Mouse (Mus musculus): Measurements from ENCODE around the gene Paqr7. TPM values are rescaled to one million over a fixed set of nuclear protein-coding genes. Genes with fewer than 3 reads are reported as not detected.
A peak's percentile ranks its signal among the peaks of the same experiment; 100 is the strongest.

Gene Paqr7
- total RNA-seq, 4 experiments from 2014 or later: 58.1 to 64.3 (median 61.1) TPM

DNA sequence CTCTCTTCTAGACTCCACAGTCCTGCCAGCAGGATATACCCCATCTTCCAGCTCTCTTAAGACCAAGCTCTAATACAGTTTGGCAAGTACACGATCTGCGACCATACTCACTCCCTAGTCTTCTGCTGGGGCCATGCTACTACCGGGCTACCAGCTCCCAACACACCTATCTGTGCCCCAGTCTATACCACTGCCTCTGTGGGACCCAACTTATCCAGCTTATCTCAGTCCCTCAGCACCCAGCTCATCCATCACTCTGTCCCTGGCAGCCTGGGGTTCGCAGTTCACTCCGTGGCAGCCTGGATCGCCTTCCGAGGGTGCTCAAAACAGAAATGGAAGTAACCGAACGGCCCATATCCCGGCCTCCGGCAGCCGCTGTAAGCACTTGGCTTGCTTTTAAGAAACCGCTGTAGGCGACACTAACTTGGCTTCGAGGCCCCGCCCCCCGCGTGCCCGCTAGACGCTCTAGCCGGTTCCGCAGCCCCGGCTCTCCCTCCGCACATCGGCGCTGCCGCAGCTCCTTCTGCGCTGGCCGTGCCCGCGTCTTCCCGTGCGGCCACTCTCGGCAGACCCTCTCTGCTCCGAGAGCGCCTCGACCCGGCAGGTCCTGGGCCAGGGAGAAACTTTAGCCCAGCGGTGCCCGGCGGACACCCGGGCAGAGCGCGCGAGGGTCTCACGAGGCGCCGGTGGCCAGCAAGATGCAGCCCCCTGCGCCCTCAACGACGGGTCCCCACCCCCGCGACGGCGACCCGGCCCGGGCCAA, 37.8 kb downstream of the Paqr7 start:
- no peak for DNase-seq (ENCODE audit: low spot score in 2 of 2)

DNA sequence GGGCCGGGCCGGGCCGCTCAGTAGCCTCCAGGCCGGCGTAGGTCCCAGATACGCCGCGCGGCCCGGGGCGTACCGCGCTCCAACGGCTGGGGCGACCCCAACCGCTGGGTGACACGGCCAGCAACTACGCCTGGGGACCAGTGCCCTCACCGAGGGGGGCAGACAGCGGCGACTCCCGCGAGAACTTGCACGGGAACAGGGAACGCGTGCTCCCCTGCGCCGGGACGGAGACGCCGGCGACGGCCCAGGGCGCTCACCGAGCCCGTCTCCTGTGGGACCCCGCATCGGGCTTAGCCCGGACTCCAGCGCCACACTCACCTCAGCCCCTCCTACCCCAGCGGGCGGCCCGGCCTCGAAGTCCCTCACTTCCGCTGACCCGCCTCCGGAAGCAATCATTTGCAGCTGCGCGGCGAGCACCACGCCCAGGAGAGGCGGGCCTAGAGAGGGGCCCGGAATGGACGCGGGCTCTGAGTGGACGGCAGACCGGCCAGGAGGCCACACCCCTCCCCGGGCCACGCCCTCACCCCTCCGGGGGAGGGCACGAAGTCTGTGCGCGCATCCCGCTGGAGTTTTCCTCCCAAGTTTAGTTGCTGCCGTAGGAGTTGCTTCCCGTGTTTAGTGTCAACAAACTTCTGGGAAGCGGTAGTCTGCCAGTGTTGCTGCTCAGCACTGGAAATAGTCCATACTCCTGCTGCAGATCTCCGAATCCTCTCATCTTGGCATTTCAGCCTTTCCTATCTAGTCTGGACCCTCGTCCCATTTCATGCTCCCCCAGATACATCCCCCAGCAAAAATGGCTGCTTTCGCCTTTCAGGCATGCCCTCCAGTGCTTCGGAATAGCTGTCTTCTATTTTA, 38.7 kb downstream of the Paqr7 start, which contains the start of gene Mtfr1l:
Mtfr1l (minus strand) TSS at position 456 of the 855 bp plus-strand sequence.
- peak; percentile 85 to 97 for DNase-seq (ENCODE audit: low spot score in 2 of 2)

DNA sequence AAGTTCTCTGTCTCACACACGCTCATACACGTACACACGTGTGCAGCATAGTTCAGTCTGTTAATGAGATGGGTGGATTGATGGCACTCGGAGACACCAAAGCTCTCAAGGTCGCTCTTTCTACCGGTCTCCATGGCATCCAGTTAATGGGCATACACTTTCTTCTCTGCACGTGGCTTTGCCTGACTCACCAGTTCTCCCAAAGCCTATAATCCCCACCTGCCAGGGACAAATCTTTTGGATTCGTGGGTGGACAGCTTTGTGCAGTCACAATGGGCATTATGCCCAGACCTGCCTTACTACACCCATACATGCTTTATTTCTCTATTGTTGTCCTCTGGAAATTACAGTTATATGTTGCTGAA, 39.3 kb downstream of the Paqr7 start:
- DNase-seq (ENCODE audit: low spot score in 2 of 2): peak in 1 of 2 experiments; percentile 72

DNA sequence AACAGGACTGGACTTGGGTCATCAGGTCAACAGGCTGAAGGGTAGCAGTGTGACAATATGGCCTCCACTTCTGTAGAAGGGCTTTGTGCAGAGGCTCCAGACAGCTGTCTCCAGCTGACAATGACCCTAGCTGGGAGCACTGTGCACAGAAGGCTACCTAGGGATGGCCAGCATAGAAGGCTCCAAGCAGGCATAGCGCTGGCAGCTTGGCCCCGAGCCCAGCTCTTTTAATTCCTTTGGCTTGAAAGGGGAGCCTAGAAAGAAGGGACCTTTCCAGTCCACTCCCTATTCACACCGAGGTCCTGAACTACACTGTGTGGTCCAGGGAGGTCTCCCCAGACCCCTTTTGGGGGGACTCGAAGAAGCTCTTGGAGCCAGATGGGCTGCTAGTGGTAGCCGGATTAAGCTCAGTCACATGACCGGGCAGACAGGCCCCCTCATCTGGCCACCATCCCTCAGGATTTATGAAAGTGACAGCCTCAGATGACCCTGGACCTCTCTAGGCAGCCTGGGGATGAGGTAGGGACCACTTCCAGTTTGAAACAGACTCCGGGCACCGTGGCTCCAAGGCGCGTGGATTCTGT, 42.6 kb downstream of the Paqr7 start:
- DNase-seq (ENCODE audit: low spot score in 2 of 2): no peak

DNA sequence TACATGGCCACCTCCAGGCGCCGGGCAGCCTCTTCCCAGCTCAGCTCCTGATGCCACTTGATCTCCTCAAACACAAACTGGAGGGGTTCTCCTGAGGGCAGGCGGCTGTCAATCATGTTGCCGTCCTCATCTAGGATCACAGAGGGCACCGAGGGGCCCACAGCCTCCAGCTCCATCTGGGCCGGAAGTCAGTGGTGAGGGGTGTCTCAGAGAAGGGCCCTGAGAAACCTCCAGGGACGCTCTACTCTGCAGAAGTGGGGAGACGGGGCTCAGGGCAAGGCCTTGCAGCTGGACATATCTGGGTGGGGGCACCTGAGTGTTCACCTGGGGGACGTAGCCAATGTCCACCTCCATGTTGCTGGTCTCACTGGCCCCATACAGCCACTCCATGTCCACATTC, 46.2 kb downstream of the Paqr7 start:
- no peak for DNase-seq (ENCODE audit: low spot score in 2 of 2)

DNA sequence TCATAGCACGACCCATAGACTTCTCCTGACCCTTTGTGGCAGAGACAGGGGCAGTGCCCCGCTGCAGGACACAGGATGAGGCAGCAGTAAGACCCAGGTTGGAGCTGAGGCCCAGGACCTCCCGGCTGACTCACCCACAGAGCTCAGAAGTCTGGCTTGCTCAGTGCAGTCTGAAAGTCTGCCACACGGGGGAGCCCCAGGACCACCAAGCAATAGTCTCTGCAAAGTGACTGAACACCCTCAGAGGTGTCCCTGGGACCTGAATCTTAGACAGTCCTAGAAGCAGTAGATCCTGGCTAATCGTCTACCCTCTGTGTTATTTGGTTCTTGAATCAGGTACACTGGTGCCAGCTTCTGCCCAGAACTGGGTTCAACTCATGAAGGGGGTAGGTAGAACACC, 46.8 kb downstream of the Paqr7 start:
- DNase-seq (ENCODE audit: low spot score in 2 of 2): peak; percentile 77 to 98

DNA sequence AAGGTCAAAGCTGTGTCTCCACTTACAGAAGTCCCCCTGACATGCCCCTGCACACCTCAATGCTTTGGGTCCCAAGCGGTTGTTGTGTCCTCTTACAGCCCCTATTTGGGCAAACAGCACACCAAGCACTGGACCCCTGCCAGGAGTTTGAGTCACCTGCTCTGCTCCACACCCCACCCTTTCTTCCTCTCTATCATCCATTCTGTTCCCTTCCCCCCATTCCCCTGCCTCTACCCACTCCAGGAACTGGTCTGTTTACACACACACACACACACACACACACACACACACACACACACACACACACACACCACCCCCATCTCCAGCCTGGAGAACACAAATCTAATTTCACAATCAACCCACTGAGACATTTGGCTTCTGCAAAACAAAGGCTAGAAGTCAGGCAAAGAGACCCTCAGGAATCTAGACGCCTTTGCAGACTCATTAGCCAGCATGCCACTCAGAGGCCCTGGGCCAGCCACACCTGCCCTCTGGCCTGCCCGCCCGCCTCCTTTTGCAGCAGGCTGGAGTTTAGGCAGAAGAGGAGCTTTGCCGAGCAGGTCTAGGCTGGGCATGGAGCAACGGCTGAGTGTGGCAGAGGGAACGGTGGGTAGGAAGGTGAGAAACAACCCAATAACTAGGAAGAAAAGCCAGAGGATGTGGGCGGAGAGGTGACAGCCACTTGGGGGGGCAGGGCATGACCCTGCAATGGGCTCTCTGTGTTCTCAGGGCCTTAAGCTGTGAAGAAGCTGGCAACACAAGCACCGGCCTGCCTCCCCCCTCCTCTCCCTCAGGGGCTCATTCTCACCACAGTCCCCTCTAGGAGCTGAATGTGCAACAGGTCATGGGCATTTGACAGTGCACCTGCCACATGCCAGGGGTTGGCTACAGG, 50.6 kb downstream of the Paqr7 start:
- DNase-seq (ENCODE audit: low spot score in 2 of 2): no peak

DNA sequence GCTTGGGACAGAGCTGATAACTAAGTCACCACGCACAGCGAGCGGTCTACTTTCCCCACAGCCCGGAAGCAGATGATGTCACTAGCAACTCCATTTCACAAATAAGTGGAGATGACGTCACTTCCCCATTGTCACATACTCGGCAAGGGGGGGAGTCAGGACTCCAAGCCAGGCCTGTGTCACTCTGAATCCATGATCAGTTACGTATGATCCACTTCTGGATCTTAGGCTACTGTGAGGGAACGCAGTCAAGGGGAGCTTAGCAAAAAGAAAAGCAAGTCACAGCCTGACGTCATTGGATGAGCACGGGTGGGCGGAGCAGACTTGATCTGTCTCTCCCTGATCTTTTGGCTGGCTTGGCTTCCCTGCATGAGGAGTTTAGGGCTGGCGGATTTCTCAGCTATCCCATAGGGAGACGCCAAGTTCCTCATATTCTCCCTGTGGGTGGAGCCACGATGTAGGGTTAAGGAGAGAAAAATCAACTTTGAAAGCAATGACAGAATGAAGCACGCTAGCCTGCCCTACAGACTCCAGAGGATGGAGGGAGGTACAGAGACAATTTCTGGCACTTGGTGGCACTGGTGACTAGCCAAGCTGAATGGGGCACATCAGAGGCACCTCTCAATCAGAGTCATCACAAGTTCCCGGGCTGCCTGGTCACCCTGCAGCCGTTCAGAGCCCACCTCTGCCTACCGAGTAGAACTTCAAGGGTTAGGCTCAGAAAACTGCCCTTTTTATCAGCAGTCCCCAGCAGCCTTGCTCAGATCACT, 51.9 kb downstream of the Paqr7 start:
- no peak for DNase-seq (ENCODE audit: low spot score in 2 of 2)

DNA sequence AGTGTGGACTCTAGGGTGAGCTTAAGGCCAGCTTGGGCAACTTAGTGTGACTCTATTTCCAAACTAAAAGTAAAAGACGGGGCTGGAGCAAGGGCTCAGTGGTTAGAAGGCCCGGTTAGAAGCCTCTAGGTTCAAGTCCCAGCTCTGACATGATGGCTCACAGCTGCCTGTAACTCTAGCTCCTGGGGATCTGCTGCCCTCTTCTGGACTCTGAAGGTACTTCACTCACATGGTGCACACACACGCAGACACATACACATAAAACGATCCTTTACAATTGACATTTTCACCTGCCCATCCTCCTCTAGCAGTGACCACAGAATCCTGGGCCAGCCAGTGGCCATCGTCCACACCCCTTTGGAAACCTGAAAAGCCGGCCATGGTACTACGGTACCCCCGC, 53.4 kb downstream of the Paqr7 start:
- DNase-seq (ENCODE audit: low spot score in 2 of 2): no peak

DNA sequence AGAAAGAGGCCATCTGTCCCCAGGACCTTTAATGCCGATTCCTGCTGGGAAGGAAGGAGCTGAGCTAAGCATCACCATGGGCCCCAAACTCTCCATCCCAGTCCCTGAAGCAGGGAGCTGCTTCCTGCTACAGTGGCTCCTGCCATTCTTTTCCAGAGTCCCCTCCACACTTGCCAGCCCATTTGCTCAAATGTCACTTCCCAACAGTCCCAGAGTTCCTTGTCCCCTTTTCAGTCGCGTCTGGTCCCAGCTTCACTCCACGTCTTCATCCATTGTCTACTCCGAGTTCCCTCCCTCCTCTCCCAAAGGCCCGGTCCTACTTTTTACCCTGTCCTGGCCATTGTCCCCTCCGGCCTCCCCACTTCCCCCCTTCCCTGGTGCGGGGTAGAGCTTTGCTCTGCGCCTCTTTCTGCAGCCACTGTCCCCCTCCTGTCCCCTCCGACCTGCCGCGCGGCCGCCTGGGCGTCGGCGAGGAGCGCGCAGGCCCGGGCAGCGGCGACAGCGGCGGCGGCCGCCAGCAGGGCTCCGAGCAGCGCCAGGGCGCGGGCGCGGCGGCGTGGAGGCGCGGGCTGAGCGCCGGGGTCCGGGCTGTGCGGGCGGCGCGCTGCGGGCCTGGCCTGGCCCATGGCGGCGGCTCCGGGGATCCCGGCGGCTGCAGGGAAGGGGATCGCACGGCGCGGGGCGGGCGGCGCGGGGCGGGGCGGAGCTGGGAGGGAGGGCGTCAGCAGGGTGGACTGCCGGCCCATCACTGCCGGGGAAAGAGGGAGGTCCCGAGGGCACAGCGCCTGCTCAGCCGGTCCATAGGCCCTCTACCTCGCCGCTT, 55.2 kb downstream of the Paqr7 start, which contains the start of gene Selenon:
Selenon (minus strand) TSS at position 673 of the 823 bp plus-strand sequence.
- DNase-seq (ENCODE audit: low spot score in 2 of 2): no peak

DNA sequence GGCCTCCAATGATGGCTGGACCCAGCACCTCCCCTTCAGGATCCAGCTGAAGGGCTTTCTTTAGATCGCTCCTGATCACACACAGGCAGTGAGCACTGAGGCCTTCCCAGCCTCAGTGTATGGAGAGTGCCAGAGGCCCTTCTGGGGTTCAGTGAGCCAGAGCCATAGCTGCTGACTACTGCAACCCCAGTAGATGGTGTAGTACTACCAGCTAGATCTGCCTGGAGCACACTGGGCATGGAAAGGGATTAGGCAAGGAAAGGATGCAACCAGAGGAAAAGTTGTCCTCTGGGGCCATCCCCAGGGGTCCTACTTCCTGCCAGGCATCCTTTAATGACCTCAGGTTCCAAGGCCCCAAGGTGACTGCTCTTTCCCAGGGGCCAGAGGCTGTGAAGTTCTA, 57.1 kb downstream of the Paqr7 start:
- DNase-seq (ENCODE audit: low spot score in 2 of 2): no peak

DNA sequence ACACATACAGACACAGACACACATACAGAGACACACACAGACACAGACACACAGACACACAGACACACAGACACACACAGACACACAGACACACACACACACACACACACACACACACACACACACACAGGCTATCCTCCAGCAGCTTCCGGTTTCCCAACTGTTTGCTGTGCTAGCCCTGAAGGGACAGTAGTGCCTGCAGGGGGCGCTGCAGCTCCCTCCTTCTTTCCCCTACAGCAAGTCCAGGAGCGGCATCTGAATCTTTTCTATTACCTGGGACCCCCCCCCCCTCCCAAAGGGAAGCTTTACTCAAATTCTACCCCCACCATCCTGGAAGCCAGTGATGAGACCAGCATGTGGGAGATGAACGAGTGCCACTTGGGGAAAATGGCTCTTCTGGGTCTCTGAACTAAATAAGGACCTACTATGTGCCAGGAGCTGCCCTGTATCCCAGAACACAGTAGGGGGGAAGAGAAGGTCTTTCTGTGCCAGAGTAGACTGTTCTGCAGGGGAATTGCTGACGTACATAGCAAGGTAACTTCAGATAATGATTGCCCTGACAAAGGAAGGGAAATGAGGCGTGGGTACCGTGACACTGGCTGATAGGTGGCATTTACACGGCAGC, 59.6 kb downstream of the Paqr7 start:
- no peak for DNase-seq (ENCODE audit: low spot score in 2 of 2)

DNA sequence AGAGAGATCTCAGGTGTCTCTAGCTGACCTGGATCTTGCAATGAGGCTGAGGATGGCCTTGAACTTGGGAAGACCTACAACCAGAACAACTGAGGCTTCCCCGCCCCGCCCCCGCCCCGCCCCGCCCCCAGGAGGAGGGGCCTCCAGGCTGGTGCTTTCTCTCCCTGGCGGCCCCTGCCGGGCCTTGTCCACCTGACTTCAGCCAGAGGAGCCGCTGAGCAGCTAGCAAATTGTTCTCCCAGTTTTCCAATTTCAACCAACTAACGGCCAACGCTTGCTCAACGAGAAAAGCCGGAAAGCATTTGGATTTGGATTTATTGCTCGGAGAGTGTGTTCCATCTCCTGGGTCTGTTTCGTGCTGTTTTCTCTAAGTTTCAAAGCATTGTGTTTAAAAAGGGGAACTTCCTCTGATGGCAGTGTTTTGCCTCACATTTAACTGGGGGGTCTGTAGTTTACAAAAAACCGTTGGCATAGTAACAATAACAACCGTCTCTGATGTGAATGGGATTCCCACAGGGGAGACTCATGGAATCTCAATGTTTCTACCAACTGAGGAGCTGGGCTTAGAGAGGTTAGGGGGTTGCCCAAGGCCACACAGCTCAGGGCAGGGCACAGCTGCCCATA, 61.2 kb downstream of the Paqr7 start:
- DNase-seq (ENCODE audit: low spot score in 2 of 2): no peak

DNA sequence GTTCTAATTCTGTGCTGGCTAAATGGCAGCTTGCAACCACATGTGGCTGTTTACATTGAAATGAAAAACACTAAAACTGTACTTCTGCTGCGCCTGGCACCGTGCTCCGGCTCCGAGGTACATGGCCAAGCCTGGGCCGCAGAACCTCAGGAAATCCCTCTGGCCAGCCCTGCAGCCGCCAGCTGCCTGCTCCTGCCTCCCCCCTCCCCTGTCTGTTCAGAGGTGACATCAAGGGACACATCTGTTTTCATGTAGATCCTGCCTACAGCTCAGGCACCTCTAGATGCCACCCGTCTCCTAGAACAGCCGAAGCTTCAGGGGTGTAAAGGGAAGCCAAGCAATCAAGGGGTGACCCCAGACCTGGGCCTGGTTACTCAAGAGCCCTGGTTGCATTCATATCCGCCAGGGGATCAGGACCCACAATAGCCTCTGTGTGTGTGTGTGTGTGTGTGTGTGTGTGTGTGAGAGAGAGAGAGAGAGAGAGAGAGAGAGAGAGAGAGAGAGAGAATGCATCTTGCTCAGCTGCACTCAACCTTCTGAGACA, 62.1 kb downstream of the Paqr7 start:
- no peak for DNase-seq (ENCODE audit: low spot score in 2 of 2)

DNA sequence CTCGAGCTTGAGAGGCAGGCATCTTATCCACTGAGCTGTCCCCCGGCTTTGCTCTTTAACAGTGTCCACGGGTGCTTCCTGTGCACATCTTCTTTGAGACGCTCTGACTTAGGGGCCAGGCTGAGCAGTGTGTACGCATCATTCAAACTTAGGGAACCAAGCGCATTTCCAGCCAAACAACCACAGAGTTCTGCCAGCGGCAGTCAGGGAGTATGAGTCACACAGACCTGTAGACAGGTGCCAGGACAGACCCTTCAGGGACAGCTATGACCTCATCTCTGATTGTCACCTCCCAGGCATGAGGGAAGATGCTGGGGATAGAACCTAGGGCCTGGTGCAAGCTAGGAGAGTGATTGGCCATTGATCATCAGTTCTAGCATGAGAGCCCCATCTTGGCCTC, 62.7 kb downstream of the Paqr7 start:
- DNase-seq (ENCODE audit: low spot score in 2 of 2): no peak

Data from left cerebral cortex, adult 8-10 months (tissue).